Mouse (Mus musculus) hindlimb bud, embryonic 11.5 days (tissue): ENCODE results near the gene Rtf1.

Experiments
- DNase-seq: peaks from one replicate; pipeline ENCODE4 v3.0.0-alpha.2; 2012; ENCODE audit warnings: low read depth, low spot score; ENCODE audit errors: extremely low spot score

The Rtf1 gene

DNA sequence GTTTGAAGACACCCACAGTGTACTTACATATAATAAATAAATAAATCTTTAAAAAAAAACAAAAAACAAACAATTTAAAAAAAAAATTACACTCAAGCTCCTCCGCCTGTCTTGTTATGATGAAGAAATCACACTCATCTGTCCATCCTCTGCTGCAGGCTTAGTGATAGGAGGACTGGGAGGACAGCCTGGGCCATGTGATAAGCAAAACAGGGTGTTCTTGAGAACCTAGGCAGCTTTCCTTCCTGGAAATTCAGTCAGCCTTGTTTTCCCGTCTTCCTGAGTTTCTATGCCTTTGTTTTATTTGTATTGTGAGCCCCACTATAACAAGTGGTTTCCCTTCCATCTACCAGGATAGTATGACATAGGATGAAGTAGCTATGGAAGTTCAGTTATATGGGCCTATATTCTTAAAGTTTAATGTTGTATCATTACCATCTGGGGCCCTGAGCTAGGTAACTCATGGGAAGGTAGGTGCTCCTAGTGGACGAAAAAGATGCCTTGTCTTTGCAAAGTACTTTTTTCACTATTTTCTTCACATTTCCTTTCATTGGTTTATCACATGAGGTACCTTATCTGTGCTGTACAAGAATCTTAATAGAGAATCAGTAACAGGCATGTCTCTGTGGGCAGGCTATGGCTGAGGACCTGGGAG is 53.0 kb downstream of the Rtf1 start:
- no peak for DNase-seq

DNA sequence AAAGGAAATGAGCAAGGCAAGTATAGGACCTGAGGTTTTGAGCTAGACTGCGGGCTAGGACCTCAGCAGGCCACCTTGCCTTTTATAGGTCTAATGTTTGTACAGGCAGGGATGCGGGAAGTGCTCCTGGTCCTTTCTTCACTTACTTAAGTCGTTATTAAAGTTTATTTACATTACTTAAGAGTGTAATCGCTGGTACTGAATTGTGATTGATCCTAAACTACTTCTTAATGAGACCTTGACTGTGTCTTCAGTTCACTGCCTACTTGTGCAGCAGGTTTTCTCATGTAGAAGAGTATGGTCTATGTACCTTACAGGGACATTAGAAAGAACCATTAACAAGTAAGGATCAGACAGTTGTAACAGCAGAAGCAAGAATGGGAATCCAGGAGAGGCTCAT is 55.9 kb downstream of the Rtf1 start:
- no peak for DNase-seq

- DNase-seq: no peak
These were observed 62.3 kb downstream of the Rtf1 start for GRCm38 (mm10) chr2:119737124-119737523.

DNA sequence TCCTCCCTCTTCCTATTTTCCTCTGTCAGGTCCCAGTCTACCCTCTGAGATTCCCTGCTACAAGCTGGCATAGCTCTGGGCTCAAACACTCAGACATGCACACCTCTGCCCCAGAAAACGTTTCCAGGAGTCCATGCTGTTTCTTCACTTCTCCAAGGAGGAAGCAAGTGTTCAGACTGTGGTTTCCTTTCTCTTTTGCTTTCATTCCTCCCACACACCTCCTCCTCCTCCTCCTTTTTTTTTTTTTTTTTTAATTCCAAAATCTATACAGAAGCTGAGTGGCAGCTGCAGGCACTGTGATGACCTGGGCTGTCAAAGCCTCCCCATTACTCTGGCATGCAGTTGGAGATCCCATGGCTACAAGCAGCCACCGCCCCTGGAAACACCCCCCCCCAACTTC is 65.7 kb downstream of the Rtf1 start:
- DNase-seq: no peak

GRCm38 (mm10) chr2:119741581-119742411 is 66.9 kb downstream of the Rtf1 start, which contains the start of gene Itpka:
Gene Itpka, plus strand, starts transcription at chr2:119742337.
- DNase-seq: no peak

GRCm38 (mm10) chr2:119742461-119743175 is 67.8 kb downstream of the Rtf1 start:
- DNase-seq: no peak

DNA sequence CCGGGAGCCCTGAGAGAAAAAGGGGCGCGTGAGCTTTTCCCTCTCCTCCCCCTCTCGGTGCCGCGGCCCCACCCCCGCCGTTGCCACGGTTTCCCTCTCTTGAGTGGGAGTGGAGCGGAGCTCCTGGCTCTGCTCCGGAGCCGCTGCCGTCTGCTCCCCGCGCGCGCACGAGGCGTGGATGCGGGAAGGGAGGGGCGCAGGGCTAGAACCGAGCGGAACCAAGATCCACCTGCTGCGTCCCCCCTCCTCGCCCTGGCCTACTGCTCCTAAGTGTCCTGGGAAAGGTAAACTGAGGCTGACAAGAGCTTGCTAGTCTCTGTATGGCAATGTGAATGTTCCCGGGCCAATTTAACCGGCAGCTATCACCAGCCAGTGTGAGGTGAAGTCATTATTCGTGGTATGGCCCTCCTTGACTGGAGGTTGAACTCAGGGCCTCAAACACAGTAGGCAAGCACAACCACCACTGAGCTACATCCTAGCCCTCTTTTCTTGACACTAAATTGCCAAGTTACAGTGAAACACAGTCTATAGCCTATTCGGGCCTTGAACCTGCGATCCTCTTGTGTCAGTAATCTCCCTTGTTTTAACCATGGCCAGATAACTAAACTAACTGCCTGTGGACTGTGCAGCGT is 68.4 kb downstream of the Rtf1 start:
- DNase-seq: no peak

DNA sequence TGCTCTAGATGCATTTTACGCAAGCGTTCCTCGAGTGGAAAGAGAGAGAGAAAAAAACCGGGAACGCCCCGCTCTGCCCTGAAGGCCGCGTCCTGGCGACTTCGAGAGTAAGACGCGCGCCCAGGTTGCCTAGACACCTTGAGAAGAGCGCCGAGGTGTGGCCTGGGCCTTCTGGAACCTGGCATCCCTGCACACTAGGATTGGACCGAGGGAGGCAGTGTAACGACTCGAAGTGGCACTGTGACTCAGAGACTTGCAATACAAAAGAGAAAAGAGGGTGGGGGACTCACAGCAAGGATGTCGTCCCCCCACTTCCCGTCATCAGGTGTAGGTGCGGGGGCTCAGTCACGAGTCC is 68.9 kb downstream of the Rtf1 start:
- no peak for DNase-seq

- no peak for DNase-seq
These were observed 69.6 kb downstream of the Rtf1 start for GRCm38 (mm10) chr2:119744163-119745111.

- no peak for DNase-seq
These were observed 70.4 kb downstream of the Rtf1 start for GRCm38 (mm10) chr2:119745281-119745680.

DNA sequence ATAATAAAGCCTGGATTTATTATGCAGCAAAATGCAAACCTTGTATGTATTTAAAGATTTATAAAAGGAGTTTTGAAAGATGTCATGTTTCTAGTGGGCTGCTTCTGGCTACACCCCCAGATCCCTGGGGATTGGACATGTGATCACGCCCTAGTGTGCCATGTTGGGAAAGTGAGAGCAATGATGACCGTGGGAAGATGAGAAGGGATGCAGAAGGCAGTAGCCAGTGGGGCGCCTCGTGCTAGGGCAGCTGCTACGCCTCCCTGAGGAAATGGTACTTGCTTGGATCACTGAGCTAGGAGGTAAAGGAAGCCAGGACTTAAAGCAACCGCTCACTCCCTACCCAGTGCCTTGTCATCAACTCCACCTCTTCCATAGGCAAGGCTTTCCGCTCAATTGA is 72.7 kb downstream of the Rtf1 start:
- no peak for DNase-seq

GRCm38 (mm10) chr2:119749260-119749659 is 74.4 kb downstream of the Rtf1 start:
- no peak for DNase-seq

GRCm38 (mm10) chr2:119757601-119758100 is 82.8 kb downstream of the Rtf1 start:
- no peak for DNase-seq

DNA sequence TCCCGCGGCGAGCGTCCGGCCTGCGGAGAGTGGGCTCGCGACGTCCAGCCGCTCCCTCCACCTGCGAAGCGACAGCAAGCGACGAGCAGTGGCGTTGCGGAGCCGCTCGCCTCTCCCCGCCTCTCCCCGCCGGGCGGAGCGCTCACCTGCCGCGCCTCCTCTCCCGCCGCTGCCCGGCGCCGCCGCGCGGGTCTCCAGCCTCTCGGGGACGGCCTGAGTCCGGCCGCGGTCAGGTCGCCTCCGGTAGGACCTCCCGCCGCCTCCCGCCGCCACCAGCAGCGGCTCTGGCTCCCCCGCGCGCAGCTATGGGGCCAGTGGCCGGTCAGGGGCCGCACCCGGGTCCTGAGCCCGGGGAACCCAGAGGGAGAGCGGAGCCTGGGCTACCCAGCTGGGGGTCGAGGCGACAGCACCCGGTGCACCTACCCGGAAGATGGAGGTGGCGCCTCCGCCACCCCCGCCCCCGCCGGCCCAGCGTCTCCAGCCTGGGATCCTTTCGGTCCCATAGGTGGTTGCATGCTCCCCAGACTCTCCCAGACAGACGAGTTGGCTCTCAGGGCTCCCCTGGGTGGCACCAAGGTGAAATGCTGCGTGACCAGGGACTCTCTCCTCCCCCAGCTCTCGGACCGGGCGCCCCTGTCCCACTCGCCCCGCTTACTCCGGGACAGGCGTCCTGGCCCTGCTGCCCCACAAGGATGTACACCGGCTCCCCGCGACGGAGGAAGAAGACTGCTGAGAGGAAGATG is 83.4 kb downstream of the Rtf1 start:
- DNase-seq: no peak

- no peak for DNase-seq
These were observed 84.3 kb downstream of the Rtf1 start for GRCm38 (mm10) chr2:119758844-119759835.

DNA sequence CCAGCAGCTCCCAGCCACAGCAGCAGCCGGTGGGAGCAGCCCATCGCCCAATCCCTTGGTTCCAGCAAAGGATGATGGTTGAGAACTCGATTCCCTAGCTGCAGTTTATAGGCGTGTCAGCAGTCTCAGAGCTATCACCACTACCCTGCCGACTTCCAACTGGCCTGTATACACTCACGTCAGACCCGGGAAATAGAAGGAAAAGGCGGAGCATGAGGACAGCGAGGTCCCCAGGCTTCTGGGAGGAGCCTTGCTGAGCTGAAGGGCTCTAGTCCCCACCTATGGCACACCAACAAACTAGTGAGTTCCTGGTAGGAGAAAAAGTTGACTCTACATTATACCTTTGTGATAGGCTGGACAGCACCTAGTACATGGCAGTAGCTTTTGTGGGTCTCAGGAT is 85.4 kb downstream of the Rtf1 start, which contains the start of gene Ltk:
TSS of gene Ltk (minus strand) at position 181 of the 400 bp plus-strand sequence.
- DNase-seq: no peak

DNA sequence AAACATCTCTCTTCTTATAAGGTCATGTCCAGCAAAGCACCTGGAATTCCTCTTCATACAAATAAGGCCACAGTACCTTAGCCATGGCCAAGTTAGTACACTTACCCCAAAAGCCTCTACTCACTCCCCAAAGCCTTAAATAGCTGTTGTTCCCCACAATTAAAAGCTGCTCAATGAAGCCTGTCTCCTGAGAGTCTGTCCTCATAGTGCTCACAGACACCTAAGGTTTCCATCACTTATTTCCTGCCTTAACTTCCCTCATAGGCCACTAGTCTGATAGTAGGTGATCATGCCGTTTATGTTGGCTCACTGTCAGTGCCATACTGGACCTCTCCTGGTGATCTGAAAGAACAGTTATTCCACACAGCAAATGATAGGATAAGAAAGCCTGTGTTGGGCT is 87.4 kb downstream of the Rtf1 start:
- no peak for DNase-seq

DNA sequence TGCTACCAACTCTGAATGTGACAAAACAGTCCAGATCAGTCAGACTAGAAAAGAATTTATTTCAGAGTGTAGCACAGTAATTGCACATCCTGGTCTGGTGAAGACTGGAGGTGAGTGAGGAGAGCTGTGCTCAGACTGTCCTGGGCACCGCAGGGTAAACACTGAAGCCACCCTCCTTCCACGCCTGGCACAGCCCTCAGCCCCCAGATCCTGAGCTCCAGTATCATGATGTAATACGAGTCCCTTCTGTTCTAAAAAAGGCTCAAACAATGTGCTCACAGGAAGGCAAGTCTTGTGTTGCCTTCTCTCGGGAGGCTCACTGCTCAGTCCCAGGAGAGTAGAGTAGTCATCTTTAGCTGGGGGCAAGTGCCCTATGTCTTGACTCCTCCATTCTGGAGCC is 89.1 kb downstream of the Rtf1 start:
- DNase-seq: no peak
